Mouse (Mus musculus) Muller cell, postnatal 12 days (primary cell): Measurements from ENCODE around the gene Gabarapl1.
A peak's percentile ranks its signal among the peaks of the same experiment; 100 is the strongest.
"Not testable (repeated sequence)": the region's sequence is repeated elsewhere in the genome, so short reads cannot be mapped to it uniquely, and the experiment has no call there.

ENCODE experiments used
- DNase-seq: peaks from one replicate; pipeline ENCODE4 v3.0.0-alpha.2; 2015; ENCODE audit errors: inconsistent ontology term

Gabarapl1 gene

GRCm38 (mm10) chr6:129532942-129533860 lies at the start of gene Gabarapl1:
Gene Gabarapl1 (plus strand): TSS chr6:129533160.
- peak; percentile 88 for DNase-seq

DNA sequence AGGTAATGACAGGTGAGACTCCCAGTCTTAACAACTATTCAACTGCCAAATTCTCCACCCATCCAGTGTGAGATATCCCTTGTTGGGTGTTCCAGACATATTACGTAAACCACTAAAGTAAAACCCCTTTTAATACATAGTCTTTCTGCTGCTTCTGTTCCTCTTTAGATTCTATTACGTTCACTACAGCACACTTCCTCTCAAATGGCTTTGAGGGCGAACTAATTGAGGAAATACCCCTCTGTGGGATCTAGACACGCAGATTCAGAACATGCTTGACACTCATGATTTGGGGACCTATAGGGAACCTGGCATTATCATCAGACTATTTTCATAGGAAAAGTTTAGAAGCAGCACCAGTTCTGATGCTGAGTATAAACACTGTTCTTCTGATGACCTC lies 38.0 kb upstream of the Gabarapl1 start:
- DNase-seq = no peak

- DNase-seq = no peak
Observed at GRCm38 (mm10) chr6:129497345-129498218, 35.4 kb upstream of the Gabarapl1 start.

GRCm38 (mm10) chr6:129499516-129499915 lies 33.4 kb upstream of the Gabarapl1 start:
- not testable (repeated sequence) for DNase-seq

DNA sequence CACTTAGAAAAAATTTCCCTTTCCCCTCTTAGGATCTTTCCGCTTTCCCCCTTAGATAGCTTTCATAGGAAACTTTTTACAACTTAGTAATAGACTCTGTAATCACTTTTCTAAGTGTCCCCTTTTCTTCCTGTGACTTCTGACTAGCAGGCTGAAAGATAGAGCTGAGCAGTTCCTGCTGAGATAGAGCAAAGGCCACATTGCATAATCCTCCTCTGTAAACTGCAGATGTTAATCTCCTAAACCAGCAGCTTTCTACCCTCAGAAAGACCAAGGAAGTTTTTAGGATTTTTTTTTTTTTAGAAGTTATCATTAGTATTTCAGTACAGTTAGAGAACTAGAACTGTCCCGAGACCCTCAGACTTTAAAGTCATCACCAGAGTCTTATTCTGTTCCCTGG lies 29.5 kb upstream of the Gabarapl1 start:
- DNase-seq = no peak

DNA sequence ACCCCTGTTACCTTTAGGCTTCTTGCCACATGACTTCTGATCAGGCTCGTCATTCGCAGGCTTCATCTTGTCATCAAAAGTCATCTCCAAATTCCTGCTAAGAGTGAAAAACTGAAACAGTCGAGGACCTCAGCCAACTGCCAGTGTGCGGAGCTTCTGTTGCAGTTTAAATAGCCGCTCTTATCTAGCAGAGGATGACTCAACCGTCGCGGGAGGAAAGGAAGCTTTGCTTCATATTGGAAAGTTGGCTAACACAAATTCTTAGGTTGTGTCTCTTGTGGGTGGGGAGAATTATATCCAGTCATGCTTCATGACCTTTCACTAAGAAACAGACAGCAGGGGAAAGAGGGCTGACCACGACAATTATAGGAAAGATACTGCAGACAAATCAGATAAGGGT lies 25.9 kb upstream of the Gabarapl1 start, which contains the start of gene Olr1:
Gene Olr1, minus strand, starts transcription at position 142 of the 400 bp plus-strand sequence.
- DNase-seq = no peak

DNA sequence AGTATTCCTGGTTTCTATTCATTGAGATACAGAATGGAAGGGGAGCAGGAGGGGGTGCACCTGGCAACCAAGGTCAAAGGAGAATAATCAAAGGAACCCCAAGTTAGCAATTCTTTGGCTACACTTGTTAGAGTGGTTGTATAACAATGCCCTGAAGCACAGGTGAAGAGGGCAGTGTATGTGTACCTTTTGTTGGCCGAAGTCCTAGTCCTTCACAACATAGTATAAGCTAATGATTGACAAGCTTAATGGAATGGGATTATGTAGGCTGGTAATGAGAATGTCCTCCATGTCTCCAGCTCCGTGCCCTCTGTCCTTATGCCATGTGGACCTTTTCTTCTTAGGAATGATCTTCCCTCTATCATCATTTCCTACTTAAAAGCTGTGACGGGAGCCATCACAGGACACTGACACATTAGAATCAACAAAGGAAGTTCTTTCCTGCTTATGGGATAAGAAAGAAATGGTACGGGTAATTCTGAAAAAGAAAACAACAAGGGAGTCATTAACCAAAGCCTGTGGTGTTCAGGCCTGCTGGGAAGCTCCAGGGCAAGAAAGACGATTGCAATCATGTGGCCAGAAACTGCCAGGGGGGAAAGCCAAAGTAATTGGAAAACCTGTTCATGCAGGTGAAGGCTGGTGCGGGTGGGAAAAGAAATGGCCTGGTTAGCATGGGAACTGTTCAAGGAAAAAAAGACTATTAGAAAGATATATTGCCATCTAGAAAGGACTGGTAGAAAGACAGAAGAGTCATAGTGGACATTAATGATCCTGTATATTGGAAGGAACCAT lies 22.6 kb upstream of the Gabarapl1 start:
- no peak for DNase-seq

DNA sequence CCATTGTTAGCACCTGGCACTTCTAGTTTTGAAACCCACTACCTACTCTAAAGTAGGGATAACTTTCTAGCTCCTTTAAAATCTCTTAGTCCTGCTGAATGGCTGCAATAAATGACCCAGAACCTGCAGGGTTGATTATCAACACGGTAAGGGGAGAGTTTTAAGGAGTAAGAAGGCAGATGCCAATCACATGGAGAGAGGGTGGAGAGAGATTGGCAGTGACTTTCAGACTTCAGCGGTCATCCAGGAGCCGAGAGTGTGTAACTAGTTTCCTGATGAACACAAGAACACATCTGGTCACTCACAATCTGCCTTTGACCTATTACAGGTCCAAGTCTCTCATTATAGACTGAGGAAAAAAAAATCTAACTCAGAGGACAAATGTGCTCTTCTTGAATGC lies 20.6 kb upstream of the Gabarapl1 start, which contains the start of gene Tmem52b:
Gene Tmem52b, plus strand, starts transcription at position 189 of the 400 bp plus-strand sequence.
- DNase-seq = no peak

- DNase-seq = no peak
Observed at GRCm38 (mm10) chr6:129512868-129513267, 20.1 kb upstream of the Gabarapl1 start.

- peak; percentile 48 for DNase-seq
Observed at GRCm38 (mm10) chr6:129513409-129513808, 19.6 kb upstream of the Gabarapl1 start.

DNA sequence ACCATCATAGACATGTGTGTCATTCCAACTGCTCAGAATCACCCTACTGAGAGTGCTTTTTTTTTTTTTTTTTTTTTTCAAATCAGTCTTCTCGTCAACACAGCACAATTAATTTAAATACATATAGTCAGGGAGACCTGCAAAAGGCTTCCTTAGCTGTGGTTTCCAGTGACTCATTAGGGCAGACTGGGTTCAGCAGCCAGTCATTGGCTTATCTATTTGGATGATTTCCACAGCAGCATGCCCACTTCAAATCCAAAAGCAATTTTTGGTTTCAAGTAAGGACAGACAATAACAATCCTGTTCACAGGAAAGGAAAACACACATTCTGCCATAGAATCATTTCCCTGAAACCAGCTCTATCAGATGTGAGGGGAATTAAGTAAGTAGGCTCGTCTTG lies 18.6 kb upstream of the Gabarapl1 start:
- DNase-seq = no peak

DNA sequence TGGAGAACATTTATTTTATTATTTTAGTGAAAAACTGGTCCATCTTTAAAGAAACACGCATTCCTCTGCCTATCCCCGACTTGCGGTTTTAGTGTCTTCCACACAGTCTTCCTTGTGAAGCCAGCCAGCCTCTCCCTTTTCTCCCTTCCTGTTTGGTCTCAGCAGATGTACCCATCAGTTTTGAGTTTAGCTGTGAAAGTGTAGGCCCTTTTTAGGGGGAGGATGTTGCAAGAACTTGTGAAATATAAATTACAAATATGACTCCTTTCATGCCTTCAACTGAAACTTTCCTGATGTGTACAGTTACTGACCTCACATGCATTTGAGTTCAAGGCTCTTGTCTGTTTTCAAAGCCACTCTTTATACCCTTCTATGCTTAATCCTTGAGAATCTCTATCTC lies 17.9 kb upstream of the Gabarapl1 start:
- no peak for DNase-seq

- no peak for DNase-seq
Observed at GRCm38 (mm10) chr6:129516388-129516787, 16.6 kb upstream of the Gabarapl1 start.

DNA sequence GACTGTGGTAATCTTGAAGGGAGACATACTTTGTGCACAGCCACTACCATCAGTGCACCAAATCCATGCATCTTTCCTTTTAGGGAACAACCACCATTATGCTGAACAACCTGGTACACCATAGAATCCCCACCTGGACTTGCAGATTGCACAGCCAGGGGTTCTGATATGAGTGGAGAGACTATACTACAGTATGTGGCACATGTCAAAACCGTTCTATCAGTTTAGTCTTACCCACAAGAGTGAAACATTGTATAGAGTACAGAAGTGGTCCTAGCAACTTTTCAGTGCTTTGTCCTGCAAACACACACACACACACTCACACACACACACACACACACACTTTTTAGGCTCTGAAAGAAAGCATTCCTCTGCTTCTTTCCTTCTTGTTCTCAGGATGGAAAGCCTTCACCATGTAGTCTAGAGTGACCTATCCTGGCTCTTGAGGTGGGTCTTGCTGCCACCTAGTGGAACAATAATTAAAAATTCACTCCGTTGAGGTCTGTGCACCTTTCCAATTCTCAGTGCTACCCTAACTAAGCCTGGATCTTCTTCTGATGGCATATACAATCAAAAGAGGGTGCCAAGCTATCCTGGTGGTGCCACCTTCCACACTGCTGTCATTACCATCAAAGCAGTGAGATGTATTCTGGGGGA lies 15.1 kb upstream of the Gabarapl1 start:
- no peak for DNase-seq

DNA sequence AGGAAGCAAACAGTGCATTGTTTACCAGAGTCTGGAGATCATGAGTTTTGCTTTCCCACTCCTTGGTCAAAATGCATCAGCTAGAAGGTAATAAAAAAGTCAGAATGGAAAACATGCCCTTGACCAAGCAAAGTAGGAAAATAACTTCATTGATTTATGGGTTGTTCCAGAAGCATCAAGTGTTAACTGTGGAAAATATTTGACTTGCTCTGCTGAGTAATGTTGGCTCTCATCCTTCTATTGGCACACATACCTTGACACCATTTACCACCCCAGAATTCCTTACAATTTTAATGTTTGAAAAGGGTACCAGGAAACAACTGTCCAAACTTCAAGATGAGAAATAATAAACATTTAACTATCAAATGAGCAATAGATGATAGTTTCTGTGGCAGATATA lies 6.9 kb upstream of the Gabarapl1 start:
- DNase-seq = no peak

DNA sequence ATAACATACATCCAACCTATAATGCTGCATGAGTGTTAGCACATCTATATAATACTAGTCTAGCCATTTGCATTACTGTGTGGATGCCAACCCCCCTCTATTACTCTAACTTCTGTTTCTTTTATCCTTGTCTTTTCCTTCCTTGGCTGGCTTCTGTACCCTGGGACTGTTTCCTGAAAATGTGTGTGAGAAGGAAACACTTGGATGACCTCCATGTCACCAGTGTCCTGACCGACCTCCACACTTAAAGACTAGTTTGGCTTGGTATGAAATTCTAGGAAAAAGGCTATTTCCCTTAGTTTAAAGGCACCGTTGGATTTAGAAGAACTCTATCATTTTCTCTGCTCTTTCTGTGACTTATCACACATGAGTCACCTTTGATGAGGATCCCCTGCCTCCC lies 5.5 kb upstream of the Gabarapl1 start:
- no peak for DNase-seq

GRCm38 (mm10) chr6:129529605-129530004 lies 3.4 kb upstream of the Gabarapl1 start:
- no peak for DNase-seq

DNA sequence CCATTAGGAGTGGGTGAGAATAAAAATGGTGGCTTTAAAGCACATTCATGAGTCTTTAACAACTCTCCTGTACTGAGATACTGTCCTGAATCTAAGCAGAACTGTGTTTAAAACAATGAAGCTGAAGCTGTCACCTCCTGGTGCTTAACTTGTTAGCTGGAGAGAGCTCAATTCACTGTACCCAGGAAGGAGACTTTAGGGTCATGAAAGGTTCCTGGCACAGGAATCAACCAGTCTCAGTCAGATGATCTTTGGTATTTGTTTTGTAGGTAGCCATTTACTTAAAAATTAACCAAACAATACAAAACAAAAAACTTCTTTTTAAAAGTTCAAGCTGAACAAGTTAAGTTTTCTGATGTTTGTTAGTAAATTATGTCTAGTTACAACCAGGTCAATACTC lies 2.7 kb upstream of the Gabarapl1 start:
- DNase-seq = no peak

GRCm38 (mm10) chr6:129532556-129532941 lies 411 bp upstream of the Gabarapl1 start:
- DNase-seq = peak; percentile 50

GRCm38 (mm10) chr6:129534057-129534456 lies 1.1 kb downstream of the Gabarapl1 start:
- DNase-seq = peak; percentile 67

DNA sequence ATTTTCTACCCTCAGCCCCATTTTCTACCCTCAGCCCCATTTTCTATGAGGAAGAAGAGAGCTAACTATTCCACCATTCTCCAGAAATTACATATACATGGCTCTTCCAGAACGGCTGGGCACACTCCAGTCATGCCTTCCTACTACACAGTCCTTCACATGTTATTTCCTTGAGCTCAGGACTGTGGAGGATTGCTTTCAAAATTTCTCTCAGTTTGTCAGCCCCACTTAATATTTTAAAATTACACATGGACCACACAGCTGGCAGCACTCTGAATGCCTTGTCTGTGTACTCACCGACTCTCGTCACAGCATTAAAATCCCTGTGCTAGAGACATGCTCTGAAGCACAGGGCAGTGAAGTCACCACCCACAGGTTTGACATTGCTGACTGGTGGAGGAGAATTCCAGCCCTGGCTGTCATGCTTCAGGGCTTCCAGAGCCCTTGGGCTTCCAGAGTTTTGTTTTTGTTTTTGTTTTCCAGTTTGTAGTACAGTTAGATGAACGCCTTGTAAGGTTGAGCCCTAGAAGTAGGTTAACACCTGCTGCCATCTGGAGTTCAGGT lies 1.7 kb downstream of the Gabarapl1 start:
- no peak for DNase-seq
